Mouse (Mus musculus) kidney, adult 11 months (tissue): Measurements from ENCODE around the gene Arl14.

Source experiments
- DNase-seq: peaks from one replicate; pipeline ENCODE4 v3.0.0; 2022

Arl14 gene

GRCm38 (mm10) chr3:69221806-69222501 lies at the start of gene Arl14:
Gene Arl14 (plus strand): TSS chr3:69222419.
- DNase-seq: no peak

GRCm38 (mm10) chr3:69175229-69175628 lies 47.0 kb upstream of the Arl14 start:
- no peak for DNase-seq

GRCm38 (mm10) chr3:69177168-69177797 lies 44.9 kb upstream of the Arl14 start:
- no peak for DNase-seq

GRCm38 (mm10) chr3:69177914-69178313 lies 44.3 kb upstream of the Arl14 start:
- no peak for DNase-seq

GRCm38 (mm10) chr3:69178365-69179004 lies 43.7 kb upstream of the Arl14 start:
- DNase-seq: no peak

- DNase-seq: no peak
Observed at GRCm38 (mm10) chr3:69181531-69181930, 40.7 kb upstream of the Arl14 start.

- DNase-seq: no peak
Observed at GRCm38 (mm10) chr3:69182225-69182624, 40.0 kb upstream of the Arl14 start.

- DNase-seq: no peak
Observed at GRCm38 (mm10) chr3:69185244-69185643, 37.0 kb upstream of the Arl14 start.

GRCm38 (mm10) chr3:69186031-69186430 lies 36.2 kb upstream of the Arl14 start:
- DNase-seq: no peak

GRCm38 (mm10) chr3:69186643-69187042 lies 35.6 kb upstream of the Arl14 start:
- peak; percentile 12 for DNase-seq

- DNase-seq: no peak
Observed at GRCm38 (mm10) chr3:69192995-69193394, 29.2 kb upstream of the Arl14 start.

GRCm38 (mm10) chr3:69194496-69194895 lies 27.7 kb upstream of the Arl14 start:
- DNase-seq: no peak

- DNase-seq: no peak
Observed at GRCm38 (mm10) chr3:69195251-69195650, 27.0 kb upstream of the Arl14 start.

- peak; percentile 21 for DNase-seq
Observed at GRCm38 (mm10) chr3:69198098-69198497, 24.1 kb upstream of the Arl14 start.

- DNase-seq: peak; percentile 33
Observed at GRCm38 (mm10) chr3:69200251-69200650, 22.0 kb upstream of the Arl14 start.

GRCm38 (mm10) chr3:69201206-69201605 lies 21.0 kb upstream of the Arl14 start:
- DNase-seq: no peak

GRCm38 (mm10) chr3:69202876-69203275 lies 19.3 kb upstream of the Arl14 start:
- DNase-seq: no peak

- DNase-seq: no peak
Observed at GRCm38 (mm10) chr3:69205266-69206054, 16.8 kb upstream of the Arl14 start.

- no peak for DNase-seq
Observed at GRCm38 (mm10) chr3:69206193-69206893, 15.9 kb upstream of the Arl14 start.

GRCm38 (mm10) chr3:69208441-69209309 lies 13.5 kb upstream of the Arl14 start:
- DNase-seq: no peak

GRCm38 (mm10) chr3:69212246-69212645 lies 10.0 kb upstream of the Arl14 start:
- DNase-seq: no peak

- DNase-seq: no peak
Observed at GRCm38 (mm10) chr3:69213465-69213864, 8.8 kb upstream of the Arl14 start.
